Mouse (Mus musculus) myocyte (in vitro differentiated cells): ENCODE measurements around the gene Carnmt1.

ENCODE experiments used
- CEBPB ChIP-seq: IDR thresholded peaks from 2 replicates; pipeline ENCODE4 v1.6.1; 2011; ENCODE audit warnings: mild to moderate bottlenecking, moderate library complexity; ENCODE audit not compliant: poor library complexity, insufficient read depth, severe bottlenecking
- MAX ChIP-seq: IDR thresholded peaks from one replicate; pipeline ENCODE4 v1.6.1; 2011; ENCODE audit warnings: low read depth, mild to moderate bottlenecking, control low read depth
- POLR2A ChIP-seq: IDR thresholded peaks from one replicate; pipeline ENCODE4 v1.6.1; 2011; ENCODE audit warnings: low read depth, mild to moderate bottlenecking, control low read depth, moderate library complexity; ENCODE audit not compliant: insufficient read length

DNA sequence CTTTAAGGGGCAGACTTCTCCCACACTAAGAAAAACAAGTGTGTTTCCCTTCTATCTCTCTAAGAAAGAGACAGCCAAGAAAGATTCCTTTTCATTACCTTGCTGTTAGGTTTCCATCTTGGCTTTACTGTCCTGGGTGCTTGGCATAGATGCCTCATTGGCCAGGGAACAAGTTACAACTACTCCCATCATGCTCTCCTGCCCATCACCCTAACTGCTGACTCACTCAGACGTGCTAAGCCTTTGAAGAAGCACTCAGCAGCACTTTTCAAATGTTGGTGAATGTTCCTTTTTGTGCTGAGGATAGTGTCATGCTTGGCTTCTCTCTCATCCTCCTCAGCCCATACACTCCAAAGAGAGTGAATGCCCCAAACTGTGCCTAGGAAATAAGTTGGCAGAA is 8.9 kb upstream of the Carnmt1 start:
- TF ChIP-seq MAX (no peak), POLR2A (no peak), CEBPB (no peak)
